Comparison of ENCODE assay signal across 12 mouse cellular contexts in genomic region chr1:134992046-134992645, GRCm38 (mm10). TPM values are rescaled to one million over a fixed set of nuclear protein-coding genes. Genes with fewer than 3 reads are reported as not detected.
DNase-seq lines count a peak whose midpoint lies in the region; TF ChIP-seq lines count a peak whose summit lies in the region.
"Had no signal": no experiment of that assay in that cellular context is flagged by ENCODE, and none has a peak within 500 bp of the region (broad histone marks: within the 10 kb centered on the region; RNA-seq: fewer than 3 reads in every experiment).

No protein-coding gene starts in this region.

- no peak overlapping the region for H3K4me3 ChIP-seq in CH12.LX (replicated peaks in 1 of 3; ENCODE audit: low read depth in 2 of 3, low read length in 2 of 3, poor library complexity in 1 of 3)
- H3K4me3 ChIP-seq: heart, embryonic 15.5 days; lung, embryonic 15.5 days; megakaryocyte, embryonic 14.5 days had no signal

- in situ Hi-C loops in CH12.LX (cut with MboI; ENCODE audit: low pct_ligation_motif_present, low pct_unique_long_range_greater_than_20kb, low sequenced_read_pairs) = loop anchor here (5.0 kb wide), 1 partner anchor 115 kb away; the partner anchor contains the start of gene Lgr6

- no peak for TF ChIP-seq EP300 in CH12.LX (IDR thresholded peaks at IDR 0.05; ENCODE audit: low read length)

- no peak for TF ChIP-seq POLR2A in CH12.LX (IDR thresholded peaks at IDR 0.05; ENCODE audit: low read depth, low read length)

- H3K4me2 ChIP-seq in CH12.LX (ENCODE audit: insufficient read depth, low read depth, poor library complexity, severe bottlenecking) = peak overlapping the region; percentile 2; the same call in 1 of the 2 replicates
- H3K4me2 ChIP-seq: heart, embryonic 15.5 days; lung, embryonic 15.5 days had no signal

- no peak overlapping the region for H3K27ac ChIP-seq in CH12.LX (ENCODE audit: insufficient read depth, low read depth)
- H3K27ac ChIP-seq: heart, embryonic 15.5 days; lung, embryonic 15.5 days had no signal

- no peaks in the 10 kb centered on the region for H3K9me3 ChIP-seq in CH12.LX (replicated peaks; ENCODE audit: low read length)
- H3K9me3 ChIP-seq: heart, embryonic 15.5 days; lung, embryonic 15.5 days; megakaryocyte, embryonic 14.5 days had no signal

- no peaks in the 10 kb centered on the region for H3K36me3 ChIP-seq in CH12.LX (replicated peaks in 1 of 2; ENCODE audit: control insufficient read depth in 1 of 2, insufficient read depth in 1 of 2, low read length in 1 of 2)
- H3K36me3 ChIP-seq: heart, embryonic 15.5 days; lung, embryonic 15.5 days had no signal

- DNase-seq in 3T3-L1 (ENCODE audit: low read depth, low spot score) = peak; percentile 41
- peak; percentile 23 for DNase-seq in CH12.LX (ENCODE audit: extremely low read depth)
- peak; percentile 30 for DNase-seq in heart, postnatal 4 days
- DNase-seq in kidney, postnatal 14 days = peak; percentile 58
- DNase-seq in left cerebral cortex, postnatal 4 days = no peak
- DNase-seq in frontal cortex, postnatal 25 days (ENCODE audit: low spot score in 2 of 2) = no peak
- no peak for DNase-seq in layer of hippocampus, adult 18-20 months (ENCODE audit: low spot score in 2 of 2)
- DNase-seq in layer of hippocampus, adult 9-11 months = no peak
- DNase-seq: adrenal gland, postnatal 10 days had no signal

- dilution Hi-C loops in CH12.LX (cut with MboI; ENCODE audit: extremely low pct_ligation_motif_present, extremely low pct_unique_long_range_greater_than_20kb, low sequenced_read_pairs) = no loop called here

- H3K9ac ChIP-seq in CH12.LX (ENCODE audit: insufficient read depth, low read depth) = no peak overlapping the region
- H3K9ac ChIP-seq: heart, embryonic 15.5 days; lung, embryonic 15.5 days had no signal

- TF ChIP-seq CTCF in CH12.LX (conservative IDR thresholded peaks at IDR 0.05 in 1 of 2, IDR thresholded peaks at IDR 0.05 in 1 of 2; ENCODE audit: low read depth in 2 of 2, low read length in 2 of 2) = no peak

- no peaks in the 10 kb centered on the region for H3K79me2 ChIP-seq in CH12.LX (replicated peaks; ENCODE audit: control insufficient read depth, extremely low read depth, insufficient read depth, poor library complexity, severe bottlenecking)

- peaks cover 7 to 19% of the 10 kb centered on the region in 2 experiments for H3K4me1 ChIP-seq in CH12.LX (ENCODE audit: control insufficient read depth in 1 of 2, insufficient read depth in 2 of 2)

- intact Hi-C loops in left cerebral cortex, postnatal 4 days (cut with DNase I) = no loop called here

- H3K27me3 ChIP-seq in CH12.LX (replicated peaks) = peaks cover 14% of the 10 kb centered on the region

- TF ChIP-seq RAD21 in CH12.LX (IDR thresholded peaks at IDR 0.05; ENCODE audit: low read depth, low read length) = no peak

TF ChIP-seq in CH12.LX, 34 proteins besides CTCF, POLR2A, EP300 and RAD21:
- TF ChIP-seq ZMIZ1 (IDR thresholded peaks at IDR 0.05; ENCODE audit: low read depth, low read length) = no peak
- no peak for TF ChIP-seq MAFK (IDR thresholded peaks at IDR 0.05; ENCODE audit: insufficient replicate concordance, low read length)
- no peak for TF ChIP-seq ELF1 (IDR thresholded peaks at IDR 0.05; ENCODE audit: low read depth, low read length)
- no peak for TF ChIP-seq TBP (conservative IDR thresholded peaks at IDR 0.05; ENCODE audit: low read depth, low read length)
- no peak for TF ChIP-seq ETS1 (conservative IDR thresholded peaks at IDR 0.05; ENCODE audit: low read depth, low read length)
- TF ChIP-seq SMC3 (IDR thresholded peaks at IDR 0.05; ENCODE audit: low read depth, low read length) = no peak
- TF ChIP-seq JUND (conservative IDR thresholded peaks at IDR 0.05; ENCODE audit: low read depth, low read length) = no peak
- no peak for TF ChIP-seq PAX5 (IDR thresholded peaks at IDR 0.05; ENCODE audit: low read length)
- no peak for TF ChIP-seq MEF2A (IDR thresholded peaks at IDR 0.05; ENCODE audit: borderline replicate concordance, low read depth, low read length)
- no peak for TF ChIP-seq USF1 (IDR thresholded peaks at IDR 0.05; ENCODE audit: low read depth, low read length)
- TF ChIP-seq MXI1 (IDR thresholded peaks at IDR 0.05; ENCODE audit: low read depth, low read length) = no peak
- no peak for TF ChIP-seq NRF1 (IDR thresholded peaks at IDR 0.05; ENCODE audit: low read depth, low read length)

RNA-seq across cellular contexts. Expression of gene Ube2t, which starts 29.8 kb away (rescaled TPM):
- total RNA-seq in CH12.LX (2012; rRNA removed) = 25.8 and 28.8 TPM in 2 replicates
- total RNA-seq in CH12.LX (2014; rRNA removed) = 38.7 and 40.2 TPM in 2 replicates
- 17.0 and 19.2 TPM in 2 replicates for polyA plus RNA-seq in CH12.LX (2012; ENCODE audit: insufficient read length, low read depth)
- 10 to 100 TPM; 22.6 to 24.2 TPM for total RNA-seq in heart, postnatal 4 days (2021)
- total RNA-seq in left cerebral cortex, postnatal 4 days (2021) = 1 to 10 TPM; 2.3 to 3.0 TPM
- total RNA-seq in layer of hippocampus, adult 18-20 months (2021) = 1 to 10 TPM; 1.1 to 2.2 TPM

RNA-seq across cellular contexts. Expression of gene Ppp1r12b, which starts 36.4 kb away (rescaled TPM):
- total RNA-seq in CH12.LX (2012; rRNA removed) (1.5 and 1.6 TPM in 2 replicates), CH12.LX (2014; rRNA removed) (0.64 and 1.3 TPM in 2 replicates)
- polyA plus RNA-seq in CH12.LX (2012; ENCODE audit: insufficient read length, low read depth) = 1.4 and 1.8 TPM in 2 replicates
- total RNA-seq in heart, postnatal 4 days (2021) = 100 to 1,000 TPM; 118 to 124 TPM
- 10 to 100 TPM; 61.4 to 62.1 TPM for total RNA-seq in left cerebral cortex, postnatal 4 days (2021)
- total RNA-seq in layer of hippocampus, adult 18-20 months (2021) = 10 to 100 TPM; 70.0 to 73.0 TPM

Comparison
In these comparisons a context has a peak if more than half of its experiments do, and no peak if none do; other contexts are left out.
1. DNase-seq: peak in 3T3-L1 (single experiment), CH12.LX (single experiment), heart, postnatal 4 days (single experiment) and kidney, postnatal 14 days (single experiment); none in left cerebral cortex, postnatal 4 days (single experiment), frontal cortex, postnatal 25 days (0 of 2), layer of hippocampus, adult 18-20 months (0 of 2) and layer of hippocampus, adult 9-11 months (single experiment).
2. RNA of gene Ube2t, which starts 29.8 kb away (total RNA-seq): 25.8 to 40.2 TPM in CH12.LX and 22.6 to 24.2 TPM in heart, postnatal 4 days; 2.3 to 3.0 TPM in left cerebral cortex, postnatal 4 days and 1.1 to 2.2 TPM in layer of hippocampus, adult 18-20 months; every median in the first group is over 4 times any median in the second.
3. RNA of gene Ppp1r12b, which starts 36.4 kb away (total RNA-seq): 118 to 124 TPM in heart, postnatal 4 days, 70.0 to 73.0 TPM in layer of hippocampus, adult 18-20 months and 61.4 to 62.1 TPM in left cerebral cortex, postnatal 4 days; 0.64 to 1.6 TPM in CH12.LX; every median in the first group is over 10 times any median in the second.